Mouse (Mus musculus) heart, adult 2 months (tissue): Measurements from ENCODE around the gene Atp2b2.

Experiments
- CTCF ChIP-seq: fragments of 200-600 bp; IDR thresholded peaks from 2 replicates; pipeline ENCODE4 v1.8.1; 2022; ENCODE audit warnings: antibody characterized with exemption, mild to moderate bottlenecking, moderate library complexity
- EP300 ChIP-seq: fragments of 200-500 bp; IDR thresholded peaks from 2 replicates; pipeline ENCODE4 v1.6.1; 2011; ENCODE audit warnings: low read depth, low read length, control low read depth; ENCODE audit not compliant: insufficient read depth
- POLR2A ChIP-seq: fragments of 200-500 bp; IDR thresholded peaks from 2 replicates; pipeline ENCODE4 v1.6.1; 2011; ENCODE audit warnings: mild to moderate bottlenecking, low read depth, low read length, control low read depth; ENCODE audit not compliant: insufficient read depth

DNA sequence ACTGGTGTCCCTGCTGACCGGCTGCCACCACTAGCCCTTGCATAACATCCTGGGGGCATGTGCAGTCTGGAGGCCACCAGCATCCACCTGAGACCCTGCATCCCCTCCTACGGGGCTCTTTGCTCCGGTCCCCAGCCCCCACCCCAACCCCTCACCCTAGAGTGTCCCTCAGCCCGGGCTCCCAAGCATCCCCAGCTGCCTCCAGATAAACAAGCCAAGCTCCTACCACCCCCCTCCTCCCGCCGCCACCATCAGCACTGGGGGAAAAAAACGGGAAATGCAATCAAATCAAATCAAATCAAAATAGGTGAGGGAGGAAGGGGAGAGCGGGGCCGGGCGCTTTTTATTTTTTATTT, 151.6 kb downstream of the Atp2b2 start:
- TF ChIP-seq POLR2A (no peak), CTCF (no peak), EP300 (no peak)
